Mouse (Mus musculus): ENCODE data around the gene Pgrmc2. TPM values are rescaled to one million over a fixed set of nuclear protein-coding genes. Genes with fewer than 3 reads are reported as not detected.
A peak's percentile ranks its signal among the peaks of the same experiment; 100 is the strongest.

Pgrmc2 gene
- total and polyA plus RNA-seq, 3 experiments: 23.2 to 52.8 TPM; not detected in 1

GRCm38 (mm10) chr3:41042195-41042938 lies 40.5 kb downstream of the Pgrmc2 start (continued):
- TF ChIP-seq MYB (IDR thresholded peaks at IDR 0.05; ENCODE audit: low read depth, low read length): no peak
- TF ChIP-seq NELFE (IDR thresholded peaks at IDR 0.05; ENCODE audit: low read depth, low read length): no peak
- TF ChIP-seq MEF2A (IDR thresholded peaks at IDR 0.05; ENCODE audit: extremely low read depth, insufficient replicate concordance, low read depth, low read length, poor library complexity, severe bottlenecking): no peak
- TF ChIP-seq SMC3 (IDR thresholded peaks at IDR 0.05; ENCODE audit: low read depth, low read length): peak; percentile 76

GRCm38 (mm10) chr3:41041241-41041640 lies 41.6 kb downstream of the Pgrmc2 start:
- TF ChIP-seq RAD21 (IDR thresholded peaks at IDR 0.05; ENCODE audit: low read depth, low read length) (no peak), BHLHE40 (IDR thresholded peaks at IDR 0.05; ENCODE audit: borderline replicate concordance, low read depth, low read length) (no peak), USF2 (IDR thresholded peaks at IDR 0.05; ENCODE audit: borderline replicate concordance in 1 of 2, insufficient read depth in 1 of 2, low read depth in 1 of 2, low read length in 2 of 2) (no peak), ZC3H11A (IDR thresholded peaks at IDR 0.05; ENCODE audit: low read depth, low read length) (no peak), CHD2 (IDR thresholded peaks at IDR 0.05; ENCODE audit: low read length) (no peak), TBP (IDR thresholded peaks at IDR 0.05; ENCODE audit: low read depth, low read length) (no peak), CTCF (IDR thresholded peaks at IDR 0.05 in 2 of 3, conservative IDR thresholded peaks at IDR 0.05 in 1 of 3; ENCODE audit: control insufficient read depth in 1 of 3, insufficient read depth in 1 of 3, low read depth in 2 of 3, low read length in 3 of 3, poor library complexity in 1 of 3, severe bottlenecking in 1 of 3) (no peak), ETS1 (IDR thresholded peaks at IDR 0.05; ENCODE audit: low read depth, low read length) (no peak), TCF12 (IDR thresholded peaks at IDR 0.05; ENCODE audit: low read depth, low read length) (no peak), KAT2A (conservative IDR thresholded peaks at IDR 0.05; ENCODE audit: low read depth, low read length) (no peak), GABPA (IDR thresholded peaks at IDR 0.05; ENCODE audit: low read depth, low read length) (no peak), ELF1 (IDR thresholded peaks at IDR 0.05; ENCODE audit: low read depth, low read length) (no peak), ZMIZ1 (IDR thresholded peaks at IDR 0.05; ENCODE audit: low read depth, low read length) (no peak), HCFC1 (IDR thresholded peaks at IDR 0.05; ENCODE audit: low read depth, low read length) (no peak), SIN3A (IDR thresholded peaks at IDR 0.05; ENCODE audit: low read length) (no peak), RCOR1 (IDR thresholded peaks at IDR 0.05; ENCODE audit: low read depth, low read length) (no peak), SMC3 (IDR thresholded peaks at IDR 0.05; ENCODE audit: low read depth, low read length) (no peak), JUND (IDR thresholded peaks at IDR 0.05; ENCODE audit: low read depth, low read length) (no peak), POLR2A (IDR thresholded peaks at IDR 0.05; ENCODE audit: control insufficient read depth in 1 of 2, insufficient read depth in 1 of 2, low read depth in 1 of 2, low read length in 2 of 2, poor library complexity in 1 of 2) (no peak), ZKSCAN1 (IDR thresholded peaks at IDR 0.05; ENCODE audit: low read depth, low read length) (no peak)
- H3K36me3 ChIP-seq (ENCODE audit: control insufficient read depth in 1 of 2, insufficient read depth in 2 of 2, low read length in 2 of 2): peaks cover 0 to 4% of the 10 kb centered on the region in 2 experiments; a peak in 2 of 4 replicates
- H3K4me1 ChIP-seq (ENCODE audit: control insufficient read depth in 1 of 2, insufficient read depth in 2 of 2, low read length in 2 of 2): peaks cover 0 to 8% of the 10 kb centered on the region in 2 experiments; a peak in 2 of 4 replicates
- no peaks in the 10 kb centered on the region for H3K9me3 ChIP-seq (replicated peaks; ENCODE audit: insufficient read depth, low read length)
- H3K4me3 ChIP-seq (ENCODE audit: control insufficient read depth in 1 of 2, insufficient read depth in 1 of 2, low read depth in 2 of 2, low read length in 2 of 2): no peak overlapping the region
- no peaks in the 10 kb centered on the region for H3K27me3 ChIP-seq (ENCODE audit: control insufficient read depth in 1 of 2, insufficient read depth in 2 of 2, low read length in 2 of 2)
- no peak for DNase-seq (ENCODE audit: low read depth, low spot score)
- no peak overlapping the region for H3K27ac ChIP-seq (ENCODE audit: control insufficient read depth, low read depth, low read length)
- no peaks in the 10 kb centered on the region for H3K79me2 ChIP-seq (ENCODE audit: control insufficient read depth, insufficient read depth, low read length, poor library complexity)
- no peak overlapping the region for H3K9ac ChIP-seq (ENCODE audit: control insufficient read depth, low read depth, low read length, poor library complexity, severe bottlenecking)

All from MEL (cell line).